In the genomic region with DNA sequence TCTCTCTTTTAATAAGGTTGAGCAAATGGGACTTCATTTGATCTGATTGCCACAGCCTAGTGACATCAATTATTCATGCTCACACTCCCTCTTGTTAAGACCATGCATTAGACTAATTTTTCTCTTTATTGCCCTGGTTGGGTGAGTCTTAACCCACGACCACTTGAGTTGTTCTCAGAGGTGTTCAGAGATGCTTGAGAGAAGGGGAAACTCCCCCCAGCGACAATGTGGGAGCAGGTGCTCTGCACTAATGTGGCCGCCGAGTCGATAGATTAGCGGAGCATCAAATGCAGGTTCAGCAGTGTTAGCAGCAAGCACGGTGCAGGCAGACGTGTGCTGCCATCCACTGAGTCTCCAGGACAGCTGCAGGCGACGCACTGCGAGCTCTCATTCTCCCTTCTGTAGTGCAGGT, we compare ENCODE assay signal across 13 mouse cellular contexts. TPM values are rescaled to one million over a fixed set of nuclear protein-coding genes. Genes with fewer than 3 reads are reported as not detected.
A peak's percentile ranks its signal among the peaks of the same experiment; 100 is the strongest.
DNase-seq lines count a peak whose midpoint lies in the region; ATAC-seq lines count a peak whose summit lies in the region.
"Had no signal": no experiment of that assay in that cellular context is flagged by ENCODE, and none has a peak within 500 bp of the region (broad histone marks: within the 10 kb centered on the region; RNA-seq: fewer than 3 reads in every experiment).

No protein-coding gene starts in this region.

- H3K9ac ChIP-seq in kidney, embryonic 16.5 days (replicated peaks; ENCODE audit: low read length), result no peak overlapping the region
- H3K9ac ChIP-seq in kidney, embryonic 15.5 days, result no peak overlapping the region
- H3K9ac ChIP-seq in forebrain, embryonic 12.5 days, result no peak overlapping the region
- H3K9ac ChIP-seq: liver, embryonic 13.5 days had no signal

- 42% methylated on average over 11 of the region's 11 CpGs for WGBS in kidney, embryonic 16.5 days
- 58% methylated on average over 11 of the region's 11 CpGs for WGBS in kidney, embryonic 15.5 days
- 28% methylated on average over 11 of the region's 11 CpGs for WGBS in forebrain, embryonic 12.5 days
- WGBS in midbrain, embryonic 10.5 days, result 69% methylated on average over 11 of the region's 11 CpGs

- no peaks in the 10 kb centered on the region for H3K9me3 ChIP-seq in kidney, embryonic 16.5 days (ENCODE audit: low read length)
- H3K9me3 ChIP-seq in kidney, embryonic 15.5 days (replicated peaks), result no peaks in the 10 kb centered on the region
- H3K9me3 ChIP-seq in forebrain, embryonic 12.5 days, result no peaks in the 10 kb centered on the region
- H3K9me3 ChIP-seq in midbrain, embryonic 10.5 days (replicated peaks), result no peaks in the 10 kb centered on the region
- H3K9me3 ChIP-seq: liver, embryonic 13.5 days had no signal

- ATAC-seq in kidney, embryonic 16.5 days (ENCODE audit: low FRiP score, low TSS enrichment), result 0 out of 2 replicates have a peak, but pooled peaks have one; percentile 40
- ATAC-seq in kidney, embryonic 15.5 days (replicated peaks; ENCODE audit: low FRiP score), result no peak
- ATAC-seq in forebrain, embryonic 12.5 days (ENCODE audit: low FRiP score), result peak; percentile 71

- no peak overlapping the region for H3K4me3 ChIP-seq in kidney, embryonic 16.5 days (ENCODE audit: low read length)
- no peak overlapping the region for H3K4me3 ChIP-seq in kidney, embryonic 15.5 days (replicated peaks)
- H3K4me3 ChIP-seq in forebrain, embryonic 12.5 days (replicated peaks), result no peak overlapping the region
- no peak overlapping the region for H3K4me3 ChIP-seq in midbrain, embryonic 10.5 days
- H3K4me3 ChIP-seq: liver, embryonic 13.5 days had no signal

- peak; percentile 37 for DNase-seq in midbrain, embryonic 10.5 days (ENCODE audit: low spot score)
- DNase-seq in retina, embryonic 14.5 days (ENCODE audit: low spot score), result peak; percentile 60
- DNase-seq in adrenal gland, adult 18-20 months (ENCODE audit: low spot score in 2 of 2), result no peak
- no peak for DNase-seq in kidney, adult 11 months
- DNase-seq: cerebellum, postnatal 14 days; gastrocnemius, postnatal 25 days; layer of hippocampus, postnatal 36 days; liver, embryonic 13.5 days; lung, postnatal 4 days had no signal

- peaks cover 27% of the 10 kb centered on the region for H3K36me3 ChIP-seq in kidney, embryonic 16.5 days (ENCODE audit: insufficient read depth, low read length)
- H3K36me3 ChIP-seq in kidney, embryonic 15.5 days, result peaks cover 46% of the 10 kb centered on the region
- H3K36me3 ChIP-seq in forebrain, embryonic 12.5 days (replicated peaks), result peaks cover 26% of the 10 kb centered on the region
- H3K36me3 ChIP-seq in midbrain, embryonic 10.5 days, result peaks cover 49% of the 10 kb centered on the region

- H3K4me2 ChIP-seq in kidney, embryonic 16.5 days (replicated peaks; ENCODE audit: low read depth, low read length), result no peak overlapping the region
- H3K4me2 ChIP-seq in kidney, embryonic 15.5 days, result no peak overlapping the region
- 0 out of 2 replicates have a peak overlapping the region, but pooled peaks have one; percentile 3 for H3K4me2 ChIP-seq in forebrain, embryonic 12.5 days
- H3K4me2 ChIP-seq: liver, embryonic 13.5 days had no signal

- H3K27me3 ChIP-seq in kidney, embryonic 16.5 days (ENCODE audit: insufficient read depth, low read length), result no peaks in the 10 kb centered on the region
- no peaks in the 10 kb centered on the region for H3K27me3 ChIP-seq in kidney, embryonic 15.5 days
- H3K27me3 ChIP-seq in forebrain, embryonic 12.5 days, result no peaks in the 10 kb centered on the region
- H3K27me3 ChIP-seq in midbrain, embryonic 10.5 days (ENCODE audit: low read depth, poor library complexity, severe bottlenecking), result no peaks in the 10 kb centered on the region
- H3K27me3 ChIP-seq: liver, embryonic 13.5 days had no signal

- H3K27ac ChIP-seq in kidney, embryonic 16.5 days (ENCODE audit: low read length), result no peak overlapping the region
- no peak overlapping the region for H3K27ac ChIP-seq in kidney, embryonic 15.5 days
- peak overlapping the region; percentile 77 for H3K27ac ChIP-seq in forebrain, embryonic 12.5 days
- H3K27ac ChIP-seq in midbrain, embryonic 10.5 days (replicated peaks), result peak overlapping the region; percentile 70
- H3K27ac ChIP-seq: kidney, postnatal 0 days; liver, embryonic 13.5 days had no signal

- H3K4me1 ChIP-seq in kidney, embryonic 16.5 days (ENCODE audit: insufficient read depth, low read length), result peaks cover 16% of the 10 kb centered on the region
- H3K4me1 ChIP-seq in kidney, embryonic 15.5 days, result peaks cover 32% of the 10 kb centered on the region
- peaks cover 86% of the 10 kb centered on the region for H3K4me1 ChIP-seq in forebrain, embryonic 12.5 days
- H3K4me1 ChIP-seq in midbrain, embryonic 10.5 days, result peaks cover 79% of the 10 kb centered on the region

RNA-seq across cellular contexts. Expression of a gene that starts 52.3 kb away (rescaled TPM):
- 20.9 and 23.9 TPM in 2 replicates for polyA plus RNA-seq in kidney, embryonic 16.5 days (2015; fragmentation: Nextera tagmentation; extraction: Ambion mirVana)
- polyA plus RNA-seq in kidney, embryonic 15.5 days (2015; fragmentation: Nextera tagmentation; extraction: Ambion mirVana), result 17.1 and 18.6 TPM in 2 replicates
- polyA plus RNA-seq in forebrain, embryonic 12.5 days (2016; fragmentation: Nextera tagmentation; extraction: Ambion mirVana), result 4.7 and 6.3 TPM in 2 replicates
- 0.82 and 0.90 TPM in 2 replicates for polyA plus RNA-seq in midbrain, embryonic 10.5 days (2016; fragmentation: Nextera tagmentation; extraction: Ambion mirVana)
- total RNA-seq in adrenal gland, adult 18-20 months (2021), result 100 to 1,000 TPM; 149 to 166 TPM

Comparison
In these comparisons a context has a peak if more than half of its experiments do, and no peak if none do; other contexts are left out.
1. H3K27ac ChIP-seq: peak in forebrain, embryonic 12.5 days (single experiment) and midbrain, embryonic 10.5 days (single experiment); none in kidney, embryonic 16.5 days (single experiment) and kidney, embryonic 15.5 days (single experiment).
2. DNase-seq: peak in midbrain, embryonic 10.5 days (single experiment) and retina, embryonic 14.5 days (single experiment); none in adrenal gland, adult 18-20 months (0 of 2) and kidney, adult 11 months (single experiment).